Mouse (Mus musculus) G1E (cell line): ENCODE data around the gene Plekhh1.

Source experiments
- CTCF ChIP-seq: IDR thresholded peaks from 2 replicates; pipeline ENCODE4 v1.5.1; 2012; ENCODE audit warnings: low read depth, low read length, inconsistent platforms, mixed read lengths
- GATA1 ChIP-seq: IDR thresholded peaks from 2 replicates; pipeline ENCODE4 v1.6.1; 2012; ENCODE audit warnings: borderline replicate concordance, low read length, inconsistent platforms, mixed read lengths
- GATA2 ChIP-seq: IDR thresholded peaks from 2 replicates; pipeline ENCODE4 v1.6.1; 2012; ENCODE audit warnings: low read depth, low read length, inconsistent platforms, borderline replicate concordance
- POLR2AphosphoS5 ChIP-seq: IDR thresholded peaks from 2 replicates; pipeline ENCODE4 v1.6.1; 2012; ENCODE audit warnings: low read depth, low read length, inconsistent platforms; ENCODE audit not compliant: insufficient replicate concordance
- TAL1 ChIP-seq: conservative IDR thresholded peaks from 2 replicates; pipeline ENCODE4 v1.6.1; 2012; ENCODE audit warnings: low read depth, low read length, inconsistent platforms, mixed read lengths

DNA sequence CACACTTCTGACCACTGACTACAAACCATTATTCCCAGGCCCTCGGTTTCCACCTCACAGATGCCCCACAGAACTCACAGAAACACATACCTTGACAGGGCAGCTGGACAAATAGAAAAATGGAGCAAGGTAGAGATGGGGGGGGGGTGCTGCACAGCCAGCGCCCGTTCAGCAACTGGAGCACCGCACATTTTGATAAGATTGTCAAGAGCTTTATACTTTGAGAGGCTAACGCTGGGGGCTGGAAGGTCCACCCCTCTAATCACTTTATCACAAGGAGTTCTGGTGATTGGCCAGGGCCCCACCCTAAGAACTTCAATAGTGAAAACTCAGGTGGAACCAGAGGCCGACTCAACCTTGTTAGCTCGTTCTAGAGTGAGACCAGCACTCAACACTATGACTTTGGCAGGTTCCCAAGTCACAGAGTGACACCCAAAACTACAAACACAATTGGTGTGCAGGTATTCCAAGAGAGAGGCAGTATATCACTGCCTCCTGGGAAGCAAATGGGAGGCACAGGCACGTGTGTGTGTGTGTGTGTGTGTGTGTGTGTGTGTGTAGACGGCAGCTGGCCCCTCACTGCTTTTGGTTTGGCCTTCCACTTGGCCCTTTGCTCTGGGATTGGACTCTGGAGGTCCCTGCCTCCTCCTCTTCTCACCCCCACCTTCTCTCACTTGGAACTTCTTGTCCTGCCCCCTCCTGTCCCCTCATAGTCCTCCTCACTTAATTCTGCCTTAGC, 45.5 kb upstream of the Plekhh1 start:
- TF ChIP-seq CTCF (no peak), GATA1 (no peak), TAL1 (no peak), GATA2 (no peak), POLR2AphosphoS5 (no peak)
